Mouse (Mus musculus): ENCODE data around the gene Epb41l2. TPM values are rescaled to one million over a fixed set of nuclear protein-coding genes. Genes with fewer than 3 reads are reported as not detected.
A peak's percentile ranks its signal among the peaks of the same experiment; 100 is the strongest.

Gene Epb41l2
- total RNA-seq, 4 experiments from 2014 or later, result 34.0 to 46.3 (median 40.7) TPM

DNA sequence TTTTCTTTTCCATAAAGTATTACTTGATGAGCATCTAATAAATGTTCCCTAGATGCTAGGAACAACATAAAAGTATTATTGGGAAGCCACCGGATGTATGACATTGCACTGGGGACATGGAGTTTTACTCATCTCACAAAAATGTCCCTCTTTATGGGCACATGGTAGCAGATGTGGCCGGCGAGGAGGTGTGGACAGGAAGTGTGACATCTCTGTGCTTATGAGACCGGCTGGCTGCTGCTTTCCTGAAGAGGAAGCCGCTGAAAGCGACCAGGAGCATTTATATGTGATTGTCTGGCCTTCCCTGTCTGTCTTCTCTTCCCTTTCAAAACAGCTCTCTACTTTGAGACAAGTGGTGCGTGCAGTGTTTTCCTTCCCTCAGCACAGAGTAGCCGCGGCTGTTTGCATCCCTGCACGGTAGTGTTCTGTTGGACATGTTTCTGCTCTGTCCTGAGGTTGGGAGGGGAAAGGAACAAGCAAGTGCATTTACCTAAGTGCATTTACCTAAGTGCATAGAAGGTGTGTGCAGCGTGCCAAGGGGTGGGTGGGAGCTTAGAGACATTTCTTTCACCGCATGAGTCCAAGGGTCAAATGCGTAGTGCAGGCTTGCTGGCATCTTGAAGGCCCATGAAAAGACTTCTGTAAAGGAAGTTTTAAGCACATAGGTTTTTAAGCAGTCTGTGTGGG, 74.9 kb downstream of the Epb41l2 start:
- DNase-seq (ENCODE audit: low spot score), result peak; percentile 62

GRCm38 (mm10) chr10:25436703-25437401, 77.3 kb downstream of the Epb41l2 start:
- peak; percentile 62 for DNase-seq (ENCODE audit: low spot score)

DNA sequence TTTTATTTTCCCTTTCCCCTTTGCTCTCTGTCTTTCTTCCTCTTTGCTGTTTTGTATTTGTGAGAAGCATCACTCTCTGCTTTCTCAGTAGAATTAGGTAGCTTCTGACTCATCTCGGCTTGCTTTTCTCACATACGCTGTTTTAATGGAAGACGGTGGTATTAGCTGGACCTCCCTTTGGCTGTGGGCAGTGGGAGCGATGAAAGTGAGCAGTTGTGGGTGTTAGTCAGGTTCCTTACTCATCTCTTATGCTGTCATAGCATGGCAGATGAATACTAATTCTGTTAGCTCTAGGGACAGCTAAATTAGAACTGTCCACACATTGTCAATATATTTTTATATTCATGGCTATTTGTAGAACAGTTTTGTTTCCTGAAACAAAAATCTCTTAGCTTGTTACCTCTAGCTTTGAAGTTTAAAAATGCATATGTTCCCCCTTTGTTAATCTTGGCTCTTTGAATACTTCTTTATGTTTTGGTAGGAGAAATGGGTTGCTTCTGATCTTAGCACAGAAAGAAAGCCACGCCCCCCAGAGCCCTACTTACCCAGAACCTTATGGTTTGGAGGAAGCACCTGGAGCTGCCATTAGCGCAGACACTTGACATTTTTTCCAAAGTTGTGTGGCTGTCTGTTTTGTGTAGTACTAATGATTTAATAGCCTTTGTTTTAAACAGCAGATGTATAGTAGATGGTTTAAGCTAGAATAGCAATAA, 78.1 kb downstream of the Epb41l2 start:
- no peak for DNase-seq (ENCODE audit: low spot score)

DNA sequence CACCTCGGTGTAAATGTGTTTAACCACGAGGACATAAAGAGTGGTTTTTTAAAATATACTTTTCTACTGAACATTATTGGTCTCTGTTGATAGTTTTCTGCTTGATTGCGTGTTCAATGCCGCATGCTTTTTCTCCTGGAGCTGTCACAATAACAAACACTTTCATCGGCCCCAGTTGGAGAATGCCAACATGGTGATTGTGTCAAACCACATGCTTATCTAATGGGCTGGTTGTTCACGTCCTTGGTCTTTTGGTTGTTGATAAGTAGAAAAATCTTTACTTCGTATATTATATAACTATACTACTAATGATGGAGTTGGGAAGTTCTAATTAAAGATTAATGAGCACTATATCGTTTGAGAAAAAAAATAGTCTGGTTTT, 78.7 kb downstream of the Epb41l2 start:
- DNase-seq (ENCODE audit: low spot score), result no peak

GRCm38 (mm10) chr10:25439163-25439562, 79.6 kb downstream of the Epb41l2 start:
- DNase-seq (ENCODE audit: low spot score), result no peak

DNA sequence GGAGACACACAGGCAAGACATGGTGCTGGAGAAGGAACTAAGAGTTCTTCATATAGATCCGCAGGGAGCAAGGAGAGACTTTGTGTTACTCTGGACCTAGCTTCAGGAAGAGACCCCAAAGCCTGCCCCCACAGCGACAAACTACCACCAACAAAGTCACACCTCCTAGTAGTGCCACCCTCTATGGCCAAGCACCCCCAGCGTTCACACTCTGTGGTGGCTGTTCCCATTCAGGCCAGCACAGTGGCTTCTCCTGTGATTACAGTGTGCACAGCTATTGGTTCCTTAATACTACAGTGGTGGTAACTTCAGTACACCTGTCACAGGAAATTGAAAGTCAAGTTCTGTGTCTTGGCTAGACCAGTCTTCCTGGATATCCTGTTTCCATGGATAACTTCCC, 80.3 kb downstream of the Epb41l2 start:
- no peak for DNase-seq (ENCODE audit: low spot score)

DNA sequence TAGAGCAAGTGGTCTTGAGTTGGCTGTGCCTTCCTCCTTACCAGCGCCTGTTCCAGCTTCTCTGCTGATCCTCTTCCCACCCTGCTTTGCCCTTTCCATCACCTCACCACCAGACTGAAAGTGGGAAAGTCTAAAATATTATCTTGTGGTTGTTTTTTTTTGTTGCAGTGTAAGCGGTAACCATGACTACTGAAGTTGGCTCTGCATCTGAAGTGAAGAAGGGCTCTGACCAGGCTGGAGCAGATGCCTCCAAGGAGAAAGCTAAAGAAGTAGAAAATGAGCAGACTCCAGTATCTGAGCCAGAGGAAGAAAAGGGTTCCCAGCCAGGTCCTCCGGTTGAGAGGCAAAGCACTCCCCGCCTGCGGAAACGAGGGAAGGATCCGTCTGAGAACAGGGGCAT, 81.8 kb downstream of the Epb41l2 start:
- no peak for DNase-seq (ENCODE audit: low spot score)

GRCm38 (mm10) chr10:25443626-25444025, 84.0 kb downstream of the Epb41l2 start:
- no peak for DNase-seq (ENCODE audit: low spot score)

- no peak for DNase-seq (ENCODE audit: low spot score)
Observed at GRCm38 (mm10) chr10:25444198-25444783, 84.7 kb downstream of the Epb41l2 start.

DNA sequence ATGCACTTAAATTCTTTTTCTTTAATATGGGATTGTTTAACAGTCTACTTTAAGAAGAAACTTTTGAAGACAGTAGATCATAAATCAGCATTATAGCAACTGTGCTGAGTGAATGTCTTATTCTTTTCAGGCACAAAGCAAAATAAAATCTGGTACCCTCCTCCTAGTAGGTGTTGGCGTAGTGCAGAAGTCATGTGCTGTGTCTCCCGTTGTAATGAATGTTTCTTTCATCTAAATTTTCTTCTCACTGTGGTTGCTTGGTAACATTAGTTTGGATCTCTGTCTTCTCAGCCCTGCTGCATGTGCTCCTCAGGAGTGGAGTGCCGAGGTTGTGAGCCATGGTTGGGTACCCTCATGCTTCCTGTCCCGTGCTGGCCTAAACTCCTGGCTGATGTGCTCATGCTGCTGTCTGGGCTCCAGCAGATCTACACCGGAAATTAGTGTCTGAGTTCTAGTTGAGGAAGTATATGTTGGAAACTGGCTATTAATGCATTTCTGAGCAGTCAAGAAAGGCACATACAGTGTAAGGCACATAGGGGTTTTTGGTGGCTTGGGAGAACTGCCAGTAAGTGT, 87.4 kb downstream of the Epb41l2 start:
- no peak for DNase-seq (ENCODE audit: low spot score)

DNA sequence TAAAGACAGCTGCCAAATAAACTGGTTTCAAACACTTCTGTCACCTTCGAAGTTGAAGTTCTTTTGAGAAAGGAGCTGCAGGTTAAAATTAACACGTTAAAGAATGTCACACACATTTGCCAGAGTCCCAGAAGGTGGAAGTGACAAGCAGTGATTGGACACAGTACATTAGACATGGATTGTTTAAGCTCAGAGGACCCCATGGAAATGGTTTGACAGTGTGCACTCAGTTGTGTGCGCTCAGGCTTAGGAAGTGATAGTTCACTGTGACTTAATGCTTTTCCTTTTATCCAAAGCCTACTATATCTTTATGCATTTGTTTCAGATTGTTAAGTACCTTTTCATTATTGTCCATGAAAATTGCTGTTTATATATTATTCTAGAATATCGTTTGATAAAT, 89.1 kb downstream of the Epb41l2 start:
- DNase-seq (ENCODE audit: low spot score), result no peak

- peak; percentile 62 for DNase-seq (ENCODE audit: low spot score)
Observed at GRCm38 (mm10) chr10:25449312-25450020, 89.9 kb downstream of the Epb41l2 start.

- no peak for DNase-seq (ENCODE audit: low spot score)
Observed at GRCm38 (mm10) chr10:25453150-25453549, 93.6 kb downstream of the Epb41l2 start.

DNA sequence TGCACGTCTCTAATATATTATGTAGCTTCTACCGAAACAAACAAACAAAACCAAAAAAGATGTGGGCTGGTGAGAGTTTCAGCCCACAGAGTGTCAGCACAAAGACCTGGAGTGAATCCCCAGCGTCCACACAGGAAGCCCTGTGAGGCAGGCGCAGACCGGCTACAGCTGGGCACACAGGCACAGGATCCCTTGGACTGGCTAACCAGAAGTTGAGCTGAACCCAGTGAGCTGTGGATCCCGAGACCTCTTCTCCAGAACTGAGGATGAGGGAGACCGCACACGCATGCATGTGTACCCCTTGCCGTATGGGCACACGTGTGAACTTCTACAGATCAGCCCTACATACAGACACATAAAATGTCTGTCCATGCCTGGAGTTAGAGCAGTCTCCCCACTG, 94.2 kb downstream of the Epb41l2 start:
- DNase-seq (ENCODE audit: low spot score), result no peak

- DNase-seq (ENCODE audit: low spot score), result no peak
Observed at GRCm38 (mm10) chr10:25457118-25457517, 97.5 kb downstream of the Epb41l2 start.

GRCm38 (mm10) chr10:25457996-25458395, 98.4 kb downstream of the Epb41l2 start:
- DNase-seq (ENCODE audit: low spot score), result no peak

DNA sequence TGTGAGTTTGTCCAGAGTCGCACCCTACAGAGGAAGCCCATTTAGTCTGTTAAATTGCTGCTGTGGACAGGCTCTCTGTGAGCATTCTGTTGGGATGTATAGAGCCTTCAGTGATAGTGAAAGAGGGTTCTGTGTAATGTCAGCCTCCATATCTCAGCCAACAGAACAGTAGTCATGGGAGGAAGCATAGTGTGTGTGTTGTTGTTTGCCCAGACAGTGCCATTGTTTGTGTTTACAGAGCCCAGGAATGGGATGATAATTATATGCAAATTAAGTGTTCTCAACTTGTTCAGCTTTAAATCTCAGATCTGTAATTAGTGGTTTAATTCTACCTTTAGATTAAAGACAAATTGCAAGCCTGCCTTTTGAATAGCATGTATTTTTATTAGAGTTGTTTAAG, 102.2 kb downstream of the Epb41l2 start:
- DNase-seq (ENCODE audit: low spot score), result no peak

DNA sequence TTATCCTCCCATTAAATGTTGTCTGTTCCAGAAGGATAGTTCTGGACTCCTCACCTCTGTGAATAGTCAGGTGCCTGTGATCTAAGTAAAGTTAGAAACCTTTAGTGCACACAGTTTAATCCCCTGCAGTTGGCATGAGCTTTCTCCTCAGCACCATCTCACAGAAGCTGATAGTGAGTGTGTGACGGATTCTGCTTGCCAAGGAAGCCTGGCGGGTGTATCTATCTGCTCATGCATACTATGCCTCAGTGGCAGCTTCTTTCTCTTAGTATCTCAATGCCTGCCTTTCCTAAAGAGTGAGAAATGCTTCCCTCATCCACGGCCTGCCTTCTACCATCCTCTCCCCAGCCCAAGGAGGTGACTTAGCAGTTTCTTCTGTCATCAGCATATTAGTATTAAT, 103.1 kb downstream of the Epb41l2 start:
- DNase-seq (ENCODE audit: low spot score), result no peak

- DNase-seq (ENCODE audit: low spot score), result no peak
Observed at GRCm38 (mm10) chr10:25466493-25466892, 106.9 kb downstream of the Epb41l2 start.

- DNase-seq (ENCODE audit: low spot score), result no peak
Observed at GRCm38 (mm10) chr10:25471944-25472343, 112.3 kb downstream of the Epb41l2 start.

DNA sequence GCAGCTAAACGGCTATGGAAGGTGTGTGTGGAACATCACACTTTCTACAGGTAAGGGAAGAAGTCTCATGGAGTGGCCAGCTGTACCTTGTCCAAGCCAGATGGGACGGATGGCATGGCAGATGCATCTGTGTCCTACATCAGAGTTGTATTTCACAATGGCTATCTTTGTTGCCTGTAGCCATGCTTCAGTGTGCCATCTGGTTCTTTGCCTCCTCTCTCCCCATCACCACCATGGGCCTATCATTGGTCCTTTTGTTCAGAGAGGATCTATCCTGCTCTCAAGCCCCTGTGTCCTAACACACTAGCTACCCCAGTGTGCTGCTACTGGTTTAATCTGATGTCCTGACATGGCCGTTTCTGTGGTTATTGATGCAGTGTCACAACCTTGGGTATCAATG, 120.1 kb downstream of the Epb41l2 start:
- no peak for DNase-seq (ENCODE audit: low spot score)
